Mouse (Mus musculus) lung, adult 2 months (tissue): ENCODE data around the gene Zfp654.

Experiments
- CTCF ChIP-seq: fragments of 200-500 bp; IDR thresholded peaks from 2 replicates; pipeline ENCODE4 v1.5.1; 2011; ENCODE audit warnings: mild to moderate bottlenecking, low read length, control low read depth; ENCODE audit not compliant: insufficient read depth
- POLR2A ChIP-seq: fragments of 200-500 bp; IDR thresholded peaks from 2 replicates; pipeline ENCODE4 v1.6.1; 2011; ENCODE audit warnings: low read depth, mild to moderate bottlenecking, control low read depth, low read length, borderline replicate concordance; ENCODE audit errors: extremely low read depth

DNA sequence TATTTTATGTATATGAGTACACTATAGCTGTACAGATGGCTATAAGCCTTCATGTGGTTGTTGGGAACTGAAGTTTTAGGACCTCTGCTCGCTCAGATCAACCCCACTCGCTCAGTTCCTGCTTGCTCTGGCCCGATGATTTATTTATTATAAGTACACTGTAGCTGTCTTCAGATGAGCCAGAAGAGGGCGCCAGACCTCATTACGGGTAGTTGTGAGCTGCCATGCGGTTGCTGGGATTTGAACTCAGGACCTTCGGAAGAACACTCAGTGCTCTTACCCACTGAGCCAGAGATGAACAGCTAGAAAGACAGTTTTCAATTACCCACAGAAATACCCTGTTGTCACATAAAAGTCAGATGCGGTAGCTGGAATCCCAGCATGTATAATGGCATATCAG lies 5.5 kb downstream of the Zfp654 start:
- TF ChIP-seq CTCF, result 0 out of 2 replicates have a peak, but pooled peaks have one; percentile 21
- TF ChIP-seq POLR2A, result no peak
